Mouse (Mus musculus): Measurements from ENCODE around the gene Chordc1.
"Not testable (repeated sequence)": the region's sequence is repeated elsewhere in the genome, so short reads cannot be mapped to it uniquely, and the experiment has no call there.

Gene Chordc1

GRCm38 (mm10) chr9:18291571-18292429 is at the start of gene Chordc1:
Gene Chordc1 (plus strand): TSS chr9:18292125.
- DNase-seq (ENCODE audit: low read depth, low spot score): peak; percentile 97

GRCm38 (mm10) chr9:18275901-18276300 is 16.0 kb upstream of the Chordc1 start:
- no peak for DNase-seq (ENCODE audit: low read depth, low spot score)

- no peak for DNase-seq (ENCODE audit: low read depth, low spot score)
Observed at GRCm38 (mm10) chr9:18276844-18277243, 15.1 kb upstream of the Chordc1 start.

- peak; percentile 59 for DNase-seq (ENCODE audit: low read depth, low spot score)
Observed at GRCm38 (mm10) chr9:18277497-18277896, 14.4 kb upstream of the Chordc1 start.

DNA sequence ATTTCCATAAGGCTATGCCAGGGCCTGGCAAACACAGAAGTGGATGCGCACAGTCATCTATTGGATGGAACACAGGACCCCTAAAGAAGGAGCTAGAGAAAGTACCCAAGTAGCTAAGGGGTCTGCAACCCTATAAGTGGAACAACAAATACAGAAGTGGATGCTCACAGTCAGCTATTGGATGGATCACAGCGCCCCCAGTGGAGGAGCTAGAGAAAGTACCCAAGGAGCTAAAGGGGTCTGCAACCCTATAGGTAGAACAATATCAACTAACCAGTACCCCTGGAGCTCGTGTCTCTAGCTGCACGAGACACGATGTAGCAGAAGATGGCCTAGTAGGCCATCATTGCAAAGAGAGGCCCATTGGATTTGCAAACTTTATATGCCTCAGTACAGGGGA is 13.2 kb upstream of the Chordc1 start:
- not testable (repeated sequence) for DNase-seq (ENCODE audit: low read depth, low spot score)

GRCm38 (mm10) chr9:18292443-18292922 is 558 bp downstream of the Chordc1 start:
- peak; percentile 62 for DNase-seq (ENCODE audit: low read depth, low spot score)

GRCm38 (mm10) chr9:18293026-18293781 is 1.3 kb downstream of the Chordc1 start:
- DNase-seq (ENCODE audit: low read depth, low spot score): peak; percentile 23

DNA sequence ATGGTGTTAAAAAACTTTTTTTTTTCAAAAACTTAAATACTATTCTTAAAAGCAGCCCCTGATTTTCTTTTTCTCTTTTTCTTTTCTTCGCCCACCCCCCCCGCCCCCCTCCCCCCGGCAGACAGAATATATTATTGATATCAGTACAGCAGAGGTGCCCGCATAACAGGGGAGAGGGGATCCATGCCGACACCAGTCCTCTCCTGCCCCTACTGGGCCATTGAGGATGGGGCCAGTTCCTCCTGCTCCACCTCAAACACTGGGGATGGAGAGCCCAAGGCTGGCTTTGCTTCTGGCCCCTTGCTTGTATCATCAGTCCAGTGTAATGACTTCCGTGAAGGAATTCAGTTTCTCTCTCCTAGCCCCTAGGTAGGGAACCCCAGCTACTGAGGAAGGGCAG is 6.4 kb downstream of the Chordc1 start:
- DNase-seq (ENCODE audit: low read depth, low spot score): no peak

GRCm38 (mm10) chr9:18319990-18320389 is 28.1 kb downstream of the Chordc1 start:
- no peak for DNase-seq (ENCODE audit: low read depth, low spot score)
